Mouse (Mus musculus): ENCODE measurements at regions not wholly inside any gene's neighbourhood (a gene's known extent, or its start where the extent isn't known, plus 50 kb on each side); places are given as distances from the start of the nearest gene placed in this dataset.

GRCm38 (mm10) chr4:56051792-56052380, 519.6 kb upstream of the Klf4 start:
- TF ChIP-seq POLR2A (IDR thresholded peaks at IDR 0.05; ENCODE audit: insufficient read length, low read depth) (no peak), MYOD1 (IDR thresholded peaks at IDR 0.05; ENCODE audit: control insufficient read depth in 1 of 3, insufficient read length in 2 of 3, low read depth in 2 of 3) (no peak), E2F4 (IDR thresholded peaks at IDR 0.05; ENCODE audit: insufficient read depth) (no peak), POLR2AphosphoS2 (IDR thresholded peaks at IDR 0.05; ENCODE audit: insufficient read length, low read depth) (no peak), TCF12 (IDR thresholded peaks at IDR 0.05; ENCODE audit: insufficient read depth, poor library complexity, severe bottlenecking) (no peak), MAX (IDR thresholded peaks at IDR 0.05; ENCODE audit: low read depth) (no peak), MYOG (IDR thresholded peaks at IDR 0.05; ENCODE audit: control insufficient read depth in 1 of 3, insufficient read depth in 1 of 3, insufficient read length in 2 of 3, low read depth in 2 of 3) (no peak), USF1 (IDR thresholded peaks at IDR 0.05; ENCODE audit: low read depth) (no peak), TCF3 (IDR thresholded peaks at IDR 0.05; ENCODE audit: insufficient read length, low read depth) (no peak), CEBPB (IDR thresholded peaks at IDR 0.05; ENCODE audit: insufficient read depth, poor library complexity, severe bottlenecking) (no peak)

Data from myocyte (in vitro differentiated cells).